Mouse (Mus musculus) heart, embryonic 10.5 days (tissue): ENCODE results near the gene Cdk4. TPM values are rescaled to one million over a fixed set of nuclear protein-coding genes. Genes with fewer than 3 reads are reported as not detected.
"Not testable (repeated sequence)": the region's sequence is repeated elsewhere in the genome, so short reads cannot be mapped to it uniquely, and the experiment has no call there.

Source experiments
- DNase-seq: peaks from one replicate; pipeline ENCODE4 v3.0.0-alpha.2; 2017; ENCODE audit warnings: low spot score
- H3K27ac ChIP-seq: fragments of 300-500 bp; sonication (generic); 2 replicates; pipeline ENCODE4 v1.5.1; 2016; ENCODE audit warnings: mild to moderate bottlenecking
- H3K27me3 ChIP-seq: fragments of 300-500 bp; sonication (generic); 2 replicates; pipeline ENCODE4 v1.6.1; 2016; ENCODE audit warnings: mild to moderate bottlenecking; ENCODE audit not compliant: poor library complexity, insufficient read depth, severe bottlenecking
- H3K36me3 ChIP-seq: fragments of 300-500 bp; sonication (generic); 2 replicates; pipeline ENCODE4 v1.6.1; 2016; ENCODE audit warnings: mild to moderate bottlenecking, moderate library complexity
- H3K4me1 ChIP-seq: fragments of 300-500 bp; sonication (generic); 2 replicates; pipeline ENCODE4 v1.6.1; 2016; ENCODE audit warnings: mild to moderate bottlenecking
- H3K4me3 ChIP-seq: fragments of 300-500 bp; sonication (generic); 2 replicates; pipeline ENCODE4 v1.5.1; 2016; ENCODE audit warnings: mild to moderate bottlenecking, moderate library complexity
- H3K9me3 ChIP-seq: fragments of 300-500 bp; sonication (generic); 2 replicates; pipeline ENCODE4 v1.6.1; 2016; ENCODE audit warnings: mild to moderate bottlenecking, moderate library complexity
- WGBS: fragments of 180-500 bp; shearing (Covaris S2); methylation state at CpG from one replicate; pipeline ENCODE4 v1.1.7; 2016; 5-methylcytosine and 5-hydroxymethylcytosine counted together
- polyA plus RNA-seq: library from polyadenylated mRNA; unstranded; fragments of >200 nt; fragmentation: Nextera tagmentation; extraction: Ambion mirVana; gene quantifications from 2 replicates; pipeline ENCODE4 v1.2.1, GENCODE M21; 2016

Gene Cdk4
- polyA plus RNA-seq, 1 experiment from 2014 or later: 2,024 TPM

- Histone ChIP-seq H3K27ac (peak within 1 kb of the TSS; percentile 84), H3K4me1 (peaks cover 32% of the 10 kb centered on the region), H3K4me3 (peak within 1 kb of the TSS; percentile 82), H3K36me3 (peaks cover 23% of the 10 kb centered on the region), H3K27me3 (peaks cover 65% of the 10 kb centered on the region), H3K9me3 (no peaks in the 10 kb centered on the region)
- WGBS: 1% methylated on average over 61 of the region's 72 CpGs
- DNase-seq: peak; percentile 85
These were observed 3.1 kb upstream of the Cdk4 start, which contains the start of gene March9 for GRCm38 (mm10) chr10:127059968-127060916. Gene March9, minus strand, starts transcription at chr10:127060184.

- DNase-seq: no peak
- peaks cover 58% of the 10 kb centered on the region for H3K27me3 ChIP-seq
- 48% methylated on average over 5 of the region's 5 CpGs for WGBS
- peaks cover 37% of the 10 kb centered on the region for H3K4me1 ChIP-seq
- no peak overlapping the region for H3K27ac ChIP-seq
- H3K36me3 ChIP-seq: peaks cover 27% of the 10 kb centered on the region
- H3K4me3 ChIP-seq: no peak overlapping the region
- no peaks in the 10 kb centered on the region for H3K9me3 ChIP-seq
These were observed 2.2 kb upstream of the Cdk4 start for GRCm38 (mm10) chr10:127061085-127061484.

- Histone ChIP-seq H3K9me3 (no peaks in the 10 kb centered on the region), H3K27ac (no peak overlapping the region), H3K4me3 (no peak overlapping the region), H3K4me1 (peaks cover 37% of the 10 kb centered on the region), H3K27me3 (peaks cover 54% of the 10 kb centered on the region), H3K36me3 (peaks cover 27% of the 10 kb centered on the region)
- WGBS: 69% methylated on average over 2 of the region's 2 CpGs
- no peak for DNase-seq
These were observed 1.8 kb upstream of the Cdk4 start for GRCm38 (mm10) chr10:127061513-127061912.

- whole genome bisulfite sequencing: 81% methylated on average over 4 of the region's 4 CpGs
- not testable (repeated sequence) for DNase-seq, H3K4me3 ChIP-seq, H3K27ac ChIP-seq, H3K9me3 ChIP-seq
- Histone ChIP-seq H3K36me3 (peaks cover 30% of the 10 kb centered on the region), H3K27me3 (peaks cover 50% of the 10 kb centered on the region), H3K4me1 (peaks cover 37% of the 10 kb centered on the region)
These were observed 1.2 kb upstream of the Cdk4 start for GRCm38 (mm10) chr10:127062101-127062500.

GRCm38 (mm10) chr10:127062503-127062902 lies 831 bp upstream of the Cdk4 start:
- Histone ChIP-seq H3K9me3 (no peaks in the 10 kb centered on the region), H3K4me3 (0 out of 2 replicates have a peak overlapping the region, but pooled peaks have one; percentile 92), H3K27ac (no peak overlapping the region), H3K4me1 (peaks cover 37% of the 10 kb centered on the region), H3K36me3 (peaks cover 29% of the 10 kb centered on the region), H3K27me3 (peaks cover 46% of the 10 kb centered on the region)
- WGBS: 72% methylated on average over 5 of the region's 5 CpGs
- no peak for DNase-seq

GRCm38 (mm10) chr10:127063913-127064870 lies 858 bp downstream of the Cdk4 start:
- peaks cover 30% of the 10 kb centered on the region for H3K27me3 ChIP-seq
- no peak for DNase-seq
- peaks cover 38% of the 10 kb centered on the region for H3K36me3 ChIP-seq
- peak overlapping the region; percentile 98 for H3K27ac ChIP-seq
- peak overlapping the region; percentile 92 for H3K4me3 ChIP-seq
- 14% methylated on average over 37 of the region's 37 CpGs for WGBS
- peaks cover 37% of the 10 kb centered on the region for H3K4me1 ChIP-seq
- H3K9me3 ChIP-seq: no peaks in the 10 kb centered on the region

GRCm38 (mm10) chr10:127065981-127066380 lies 2.6 kb downstream of the Cdk4 start:
- H3K27ac ChIP-seq: no peak overlapping the region
- WGBS: 61% methylated on average over 9 of the region's 9 CpGs
- DNase-seq: no peak
- H3K9me3 ChIP-seq: no peaks in the 10 kb centered on the region
- H3K36me3 ChIP-seq: peaks cover 38% of the 10 kb centered on the region
- H3K4me3 ChIP-seq: no peak overlapping the region
- H3K4me1 ChIP-seq: peaks cover 31% of the 10 kb centered on the region
- peaks cover 12% of the 10 kb centered on the region for H3K27me3 ChIP-seq

GRCm38 (mm10) chr10:127066519-127067018 lies 3.2 kb downstream of the Cdk4 start:
- Histone ChIP-seq H3K9me3 (no peaks in the 10 kb centered on the region), H3K4me3 (no peak overlapping the region), H3K36me3 (peaks cover 38% of the 10 kb centered on the region), H3K27ac (no peak overlapping the region), H3K4me1 (peaks cover 36% of the 10 kb centered on the region), H3K27me3 (peaks cover 6% of the 10 kb centered on the region)
- 92% methylated on average over 14 of the region's 14 CpGs for WGBS
- no peak for DNase-seq

GRCm38 (mm10) chr10:127068360-127069038 lies 5.2 kb downstream of the Cdk4 start:
- Histone ChIP-seq H3K27me3 (no peaks in the 10 kb centered on the region), H3K27ac (0 out of 2 replicates have a peak overlapping the region, but pooled peaks have one; percentile 87), H3K4me3 (peak overlapping the region; percentile 65), H3K36me3 (peaks cover 38% of the 10 kb centered on the region), H3K4me1 (peaks cover 36% of the 10 kb centered on the region), H3K9me3 (no peaks in the 10 kb centered on the region)
- WGBS: 86% methylated on average over 9 of the region's 9 CpGs
- DNase-seq: no peak

- WGBS: 6% methylated on average over 30 of the region's 30 CpGs
- Histone ChIP-seq H3K27me3 (no peaks in the 10 kb centered on the region), H3K4me1 (peaks cover 33% of the 10 kb centered on the region), H3K9me3 (no peaks in the 10 kb centered on the region), H3K36me3 (peaks cover 38% of the 10 kb centered on the region), H3K27ac (peak overlapping the region; percentile 87), H3K4me3 (peak overlapping the region; percentile 65)
- no peak for DNase-seq
These were observed 6.2 kb downstream of the Cdk4 start for GRCm38 (mm10) chr10:127069281-127070189.
